Mouse (Mus musculus) embryonic facial prominence, embryonic 11.5 days (tissue): ENCODE data around the gene Kif1bp. TPM values are rescaled to one million over a fixed set of nuclear protein-coding genes. Genes with fewer than 3 reads are reported as not detected.
"Not testable (repeated sequence)": the region's sequence is repeated elsewhere in the genome, so short reads cannot be mapped to it uniquely, and the experiment has no call there.

ENCODE experiments used
- ATAC-seq: fragments of 200-750 bp; cut with Nextera tagmentation; replicated peaks from 2 replicates; pipeline ENCODE4 v1.8.0; 2017; ENCODE audit warnings: low read depth; ENCODE audit not compliant: insufficient number of reproducible peaks, low FRiP score, low TSS enrichment
- DNase-seq: peaks from one replicate; pipeline ENCODE4 v3.0.0-alpha.2; 2015; ENCODE audit warnings: low spot score
- H3K27ac ChIP-seq: fragments of 300-500 bp; sonication (generic); replicated peaks from 2 replicates; pipeline ENCODE4 v1.5.1; 2014; ENCODE audit warnings: mild to moderate bottlenecking, low read depth, low read length, control low read depth
- H3K27me3 ChIP-seq: fragments of 300-500 bp; sonication (generic); 2 replicates; pipeline ENCODE4 v1.6.1; 2014; ENCODE audit warnings: mild to moderate bottlenecking, low read length, moderate library complexity, mixed read lengths; ENCODE audit not compliant: control insufficient read depth, insufficient read depth
- H3K36me3 ChIP-seq: fragments of 300-500 bp; sonication (generic); replicated peaks from 2 replicates; pipeline ENCODE4 v1.6.1; 2014; ENCODE audit warnings: low read depth, mild to moderate bottlenecking, low read length, moderate library complexity, mixed read lengths; ENCODE audit not compliant: control insufficient read depth, insufficient read depth
- H3K4me1 ChIP-seq: fragments of 300-500 bp; sonication (generic); 2 replicates; pipeline ENCODE4 v1.6.1; 2014; ENCODE audit warnings: low read length, mixed read lengths; ENCODE audit not compliant: control insufficient read depth, insufficient read depth
- H3K4me2 ChIP-seq: fragments of 300-500 bp; sonication (generic); 2 replicates; pipeline ENCODE4 v1.6.1; 2014; ENCODE audit warnings: low read depth, mild to moderate bottlenecking, control low read depth, low read length, moderate library complexity
- H3K4me3 ChIP-seq: fragments of 300-500 bp; sonication (generic); 2 replicates; pipeline ENCODE4 v1.5.1; 2014; ENCODE audit warnings: low read depth, low read length, control low read depth
- H3K9ac ChIP-seq: fragments of 300-500 bp; sonication (generic); replicated peaks from 2 replicates; pipeline ENCODE4 v1.6.1; 2014; ENCODE audit warnings: mild to moderate bottlenecking, control low read depth, low read length
- H3K9me3 ChIP-seq: fragments of 300-500 bp; sonication (generic); replicated peaks from 2 replicates; pipeline ENCODE4 v1.6.1; 2016; ENCODE audit warnings: mild to moderate bottlenecking, low read length, inconsistent platforms, mixed read lengths; ENCODE audit not compliant: control insufficient read depth
- WGBS: fragments of 180-500 bp; shearing (Covaris S2); extraction: QIAGEN DNeasy Blood & Tissue Kit; methylation state at CpG from one replicate; pipeline ENCODE4 v1.1.7; 2014; 5-methylcytosine and 5-hydroxymethylcytosine counted together
- polyA plus RNA-seq: library from polyadenylated mRNA; unstranded; fragments of >200 nt; fragmentation: Nextera tagmentation; extraction: Ambion mirVana; gene quantifications from 2 replicates; pipeline ENCODE4 v1.2.1, GENCODE M21; 2014

The Kif1bp gene
- polyA plus RNA-seq, 1 experiment from 2014 or later: 48.5 TPM

DNA sequence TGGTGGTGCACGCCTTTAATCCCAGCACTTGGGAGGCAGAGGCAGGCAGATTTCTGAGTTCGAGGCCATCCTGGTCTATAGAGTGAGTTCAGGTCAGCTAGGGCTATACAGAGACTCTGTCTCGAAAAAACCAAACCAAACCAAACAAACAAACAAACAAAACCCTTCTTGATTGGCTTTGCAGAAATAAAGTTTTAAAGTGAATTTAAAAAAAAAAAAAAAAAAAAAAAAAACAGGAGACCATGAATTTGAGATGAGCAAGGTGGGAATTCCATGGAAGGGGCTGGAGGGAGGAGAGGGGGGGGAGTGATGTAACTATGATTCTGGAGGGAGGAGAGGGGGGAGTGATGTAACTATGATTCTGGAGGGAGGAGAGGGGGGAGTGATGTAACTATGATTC is 21.1 kb upstream of the Kif1bp start:
- H3K36me3 ChIP-seq, H3K27me3 ChIP-seq, H3K27ac ChIP-seq, H3K4me1 ChIP-seq, DNase-seq, H3K9me3 ChIP-seq, H3K4me3 ChIP-seq, ATAC-seq, H3K9ac ChIP-seq, H3K4me2 ChIP-seq: not testable (repeated sequence)
- WGBS: 94% methylated on average over 3 of the region's 3 CpGs

DNA sequence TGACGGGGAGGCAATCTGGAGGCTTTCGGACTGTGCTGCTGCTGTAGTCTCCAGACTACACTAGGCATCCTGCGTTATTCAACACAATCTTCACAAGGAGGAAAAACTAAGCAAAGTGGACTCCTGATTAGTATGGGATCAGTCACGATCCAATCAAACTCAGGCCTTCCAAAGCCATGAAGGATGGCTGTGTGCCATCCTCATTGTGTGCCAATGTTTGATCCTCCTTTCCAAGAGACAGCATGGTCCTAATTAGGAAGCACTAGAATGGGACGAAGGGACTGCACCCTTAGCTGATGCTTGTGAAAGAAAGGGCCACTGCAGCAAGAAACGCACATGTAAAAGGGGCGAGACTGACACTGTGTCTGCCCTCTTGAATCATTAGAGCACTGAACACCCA is 14.2 kb upstream of the Kif1bp start:
- peaks cover 9% of the 10 kb centered on the region for H3K36me3 ChIP-seq
- H3K9me3 ChIP-seq: no peaks in the 10 kb centered on the region
- no peak overlapping the region for H3K27ac ChIP-seq
- no peak for DNase-seq
- no peak overlapping the region for H3K4me2 ChIP-seq
- WGBS: 91% methylated on average over 7 of the region's 7 CpGs
- no peak overlapping the region for H3K4me3 ChIP-seq
- H3K4me1 ChIP-seq: no peaks in the 10 kb centered on the region
- ATAC-seq: no peak
- H3K9ac ChIP-seq: no peak overlapping the region
- H3K27me3 ChIP-seq: no peaks in the 10 kb centered on the region

DNA sequence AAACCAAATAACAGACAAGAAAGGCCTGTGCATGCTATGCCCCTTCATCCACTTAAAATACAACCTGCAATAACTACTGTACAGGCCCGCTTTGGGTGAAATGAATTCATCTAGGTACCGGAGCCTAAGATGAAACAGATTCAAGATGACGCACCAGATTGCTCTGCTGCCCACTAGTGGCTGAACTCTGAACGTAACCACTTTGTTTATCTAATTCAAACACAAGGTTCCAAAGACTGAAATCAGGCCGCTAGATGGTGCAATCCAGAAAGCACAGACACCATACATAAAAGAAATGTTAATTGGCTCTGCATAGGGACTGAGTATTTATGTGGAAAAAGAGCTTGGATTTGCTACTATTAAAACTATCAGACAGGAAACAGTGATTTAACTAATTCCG is 11.9 kb upstream of the Kif1bp start:
- Histone ChIP-seq H3K4me3 (no peak overlapping the region), H3K9me3 (no peaks in the 10 kb centered on the region), H3K9ac (no peak overlapping the region), H3K27me3 (no peaks in the 10 kb centered on the region), H3K4me2 (no peak overlapping the region), H3K4me1 (no peaks in the 10 kb centered on the region), H3K36me3 (peaks cover 12% of the 10 kb centered on the region), H3K27ac (no peak overlapping the region)
- ATAC-seq: no peak
- WGBS: 49% methylated on average over 6 of the region's 6 CpGs
- peak; percentile 94 for DNase-seq

DNA sequence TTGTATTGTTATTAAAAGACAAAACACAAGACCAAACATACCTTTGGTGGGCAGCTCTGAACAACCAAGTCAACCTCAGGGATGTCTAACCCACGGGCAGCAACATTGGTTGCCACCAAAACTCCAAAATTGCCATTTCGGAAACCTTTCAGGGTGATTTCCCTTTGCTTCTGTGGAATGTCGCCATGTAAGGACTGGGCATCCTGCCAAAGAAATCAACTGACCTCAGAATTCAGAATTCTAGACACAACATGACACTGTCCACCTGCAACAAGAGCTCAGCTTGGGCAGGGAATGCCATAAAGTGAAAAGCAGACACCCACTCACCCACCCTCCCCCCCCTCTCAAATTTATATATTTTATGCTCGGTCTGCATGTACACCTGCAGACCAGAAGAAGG is 10.4 kb upstream of the Kif1bp start:
- 86% methylated on average over 4 of the region's 4 CpGs for WGBS
- no peak for DNase-seq
- no peak overlapping the region for H3K4me2 ChIP-seq

DNA sequence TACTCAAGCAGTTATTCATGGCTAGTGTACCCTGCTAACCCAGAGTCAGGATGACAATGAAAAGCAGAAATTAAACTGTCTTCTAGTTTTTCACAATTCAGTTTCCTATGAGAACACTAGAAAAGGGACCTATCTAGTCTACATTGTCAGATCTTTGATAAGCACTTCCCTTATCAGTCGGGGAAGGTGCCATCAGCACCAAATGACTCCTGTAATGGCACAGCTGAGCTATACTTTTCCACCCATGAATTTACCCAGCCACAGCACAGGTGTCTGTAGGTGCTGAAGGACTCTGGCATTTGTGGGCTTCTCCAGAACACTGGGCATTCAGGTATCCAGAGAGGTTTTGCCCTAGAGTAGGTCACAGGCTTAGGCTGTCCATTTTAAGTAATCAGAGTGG is 5.0 kb upstream of the Kif1bp start:
- no peaks in the 10 kb centered on the region for H3K9me3 ChIP-seq
- H3K4me3 ChIP-seq: no peak overlapping the region
- H3K4me1 ChIP-seq: no peaks in the 10 kb centered on the region
- ATAC-seq (no peak), DNase-seq (no peak)
- H3K9ac ChIP-seq: no peak overlapping the region
- peaks cover 14% of the 10 kb centered on the region for H3K36me3 ChIP-seq
- H3K27me3 ChIP-seq: no peaks in the 10 kb centered on the region
- no peak overlapping the region for H3K4me2 ChIP-seq
- H3K27ac ChIP-seq: no peak overlapping the region
- WGBS: 91% methylated on average over 1 of the region's 1 CpGs

More for the DNA sequence above, 10.4 kb upstream of the Kif1bp start:
- no peaks in the 10 kb centered on the region for H3K9me3 ChIP-seq
- no peaks in the 10 kb centered on the region for H3K27me3 ChIP-seq
- no peak overlapping the region for H3K27ac ChIP-seq
- no peak overlapping the region for H3K4me3 ChIP-seq
- no peaks in the 10 kb centered on the region for H3K4me1 ChIP-seq
- H3K36me3 ChIP-seq: peaks cover 13% of the 10 kb centered on the region
- ATAC-seq: no peak
- H3K9ac ChIP-seq: no peak overlapping the region

DNA sequence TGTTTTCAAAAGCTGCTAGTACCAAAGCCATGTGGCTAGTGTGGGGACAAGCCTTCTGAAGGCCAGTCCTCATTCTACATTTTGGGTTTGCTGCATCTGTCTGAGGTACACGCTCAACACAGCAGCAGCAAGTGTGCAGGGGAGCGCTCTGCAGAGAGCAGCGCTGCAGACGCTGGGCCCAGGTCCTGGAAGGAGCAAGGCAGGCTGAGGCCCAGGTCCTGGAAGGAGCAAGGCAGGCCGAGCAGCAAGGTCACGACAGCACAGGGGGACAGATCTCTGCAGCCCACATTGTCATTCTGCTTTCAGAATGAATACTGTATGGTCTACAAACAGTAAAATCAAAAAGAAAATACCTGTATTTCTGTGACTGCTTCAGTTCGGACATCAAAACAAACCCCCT is 4.4 kb upstream of the Kif1bp start:
- Histone ChIP-seq H3K9ac (no peak overlapping the region), H3K27me3 (no peaks in the 10 kb centered on the region), H3K4me3 (no peak overlapping the region), H3K36me3 (peaks cover 14% of the 10 kb centered on the region), H3K4me2 (no peak overlapping the region), H3K9me3 (no peaks in the 10 kb centered on the region), H3K27ac (no peak overlapping the region), H3K4me1 (no peaks in the 10 kb centered on the region)
- DNase-seq (no peak), ATAC-seq (no peak)
- WGBS: 82% methylated on average over 7 of the region's 7 CpGs

DNA sequence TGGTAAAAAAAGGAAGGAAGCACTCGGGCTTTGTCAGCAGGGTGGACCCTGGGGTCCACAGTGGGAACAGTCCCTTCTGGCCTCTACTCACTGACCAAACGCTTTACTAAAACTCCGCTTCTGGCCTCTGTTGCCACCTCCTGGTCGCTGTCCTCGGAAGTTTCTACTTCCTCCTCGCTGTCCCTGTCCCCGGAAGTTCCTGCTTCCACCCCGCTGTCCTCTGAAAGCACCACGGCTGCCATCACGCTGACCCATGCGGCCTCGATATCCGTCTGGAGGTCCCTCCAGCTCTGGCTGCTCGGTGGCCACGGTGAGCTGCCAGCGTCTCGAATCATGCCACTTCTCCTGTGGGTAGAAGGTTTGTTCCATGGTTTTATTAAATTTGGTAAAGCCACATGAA is 4.0 kb upstream of the Kif1bp start:
- H3K4me2 ChIP-seq: no peak overlapping the region
- ATAC-seq (no peak), DNase-seq (no peak)
- H3K4me3 ChIP-seq: no peak overlapping the region
- H3K9ac ChIP-seq: no peak overlapping the region
- H3K9me3 ChIP-seq: no peaks in the 10 kb centered on the region
- H3K4me1 ChIP-seq: no peaks in the 10 kb centered on the region
- H3K27ac ChIP-seq: no peak overlapping the region
- WGBS: 85% methylated on average over 17 of the region's 17 CpGs
- H3K36me3 ChIP-seq: peaks cover 12% of the 10 kb centered on the region
- no peaks in the 10 kb centered on the region for H3K27me3 ChIP-seq

DNA sequence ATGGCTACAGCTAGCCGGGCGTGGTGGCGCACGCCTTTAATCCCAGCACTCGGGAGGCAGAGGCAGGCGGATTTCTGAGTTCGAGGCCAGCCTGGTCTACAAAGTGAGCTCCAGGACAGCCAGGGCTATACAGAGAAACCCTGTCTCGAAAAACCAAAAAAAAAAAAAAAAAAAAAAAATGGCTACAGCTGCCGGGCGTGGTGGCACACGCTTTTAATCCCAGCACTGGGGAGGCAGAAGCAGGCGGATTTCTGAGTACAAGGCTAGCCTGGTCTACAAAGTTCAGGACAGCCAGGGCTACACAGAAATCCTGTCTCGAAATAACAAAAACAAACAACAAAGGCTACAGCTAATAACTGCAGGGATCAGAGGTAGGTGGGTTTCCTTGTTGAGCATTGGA is 872 bp upstream of the Kif1bp start:
- H3K36me3 ChIP-seq, DNase-seq: not testable (repeated sequence)

More for the DNA sequence above, 872 bp upstream of the Kif1bp start:
- not testable (repeated sequence) for H3K27ac ChIP-seq, ATAC-seq, H3K4me3 ChIP-seq, H3K4me1 ChIP-seq, H3K9me3 ChIP-seq, H3K9ac ChIP-seq, H3K4me2 ChIP-seq, H3K27me3 ChIP-seq
- WGBS: 91% methylated on average over 12 of the region's 13 CpGs
